Mouse (Mus musculus) thymus, adult 2 months (tissue): Measurements from ENCODE around the gene Atp2b4. TPM values are rescaled to one million over a fixed set of nuclear protein-coding genes. Genes with fewer than 3 reads are reported as not detected.

ENCODE experiments used
- DNase-seq: peaks from one replicate; pipeline ENCODE4 v3.0.0; 2021
- H3K27ac ChIP-seq: fragments of 200-500 bp; 2 replicates; pipeline ENCODE4 v1.5.1; 2012; ENCODE audit warnings: low read length, control low read depth; ENCODE audit not compliant: control insufficient read depth, insufficient read depth
- H3K27me3 ChIP-seq: fragments of 200-500 bp; 2 replicates; pipeline ENCODE4 v1.6.1; 2012; ENCODE audit warnings: mild to moderate bottlenecking, low read length, moderate library complexity, mixed read lengths; ENCODE audit not compliant: control insufficient read depth, insufficient read depth
- H3K36me3 ChIP-seq: fragments of 200-500 bp; 2 replicates; pipeline ENCODE4 v1.6.1; 2012; ENCODE audit warnings: mild to moderate bottlenecking, low read length, moderate library complexity; ENCODE audit not compliant: control insufficient read depth, insufficient read depth
- H3K4me1 ChIP-seq: fragments of 200-500 bp; replicated peaks from 2 replicates; pipeline ENCODE4 v1.6.1; 2012; ENCODE audit warnings: low read length; ENCODE audit not compliant: control insufficient read depth, insufficient read depth
- H3K4me3 ChIP-seq: fragments of 200-500 bp; 2 replicates; pipeline ENCODE4 v1.5.1; 2012; ENCODE audit warnings: mild to moderate bottlenecking, low read length, control low read depth, moderate library complexity; ENCODE audit not compliant: control insufficient read depth, insufficient read depth
- CTCF ChIP-seq: fragments of 200-500 bp; IDR thresholded peaks from 2 replicates; pipeline ENCODE4 v1.5.1; 2012; ENCODE audit warnings: mild to moderate bottlenecking, control low read depth, low read length, moderate library complexity, borderline replicate concordance; ENCODE audit not compliant: control insufficient read depth, poor library complexity, insufficient read depth; ENCODE audit errors: extremely low read depth
- POLR2A ChIP-seq: fragments of 200-500 bp; IDR thresholded peaks from 2 replicates; pipeline ENCODE4 v1.6.1; 2012; ENCODE audit warnings: mild to moderate bottlenecking, low read length, control low read depth, moderate library complexity; ENCODE audit not compliant: control insufficient read depth, poor library complexity, insufficient read depth; ENCODE audit errors: extremely low read depth
- WGBS: fragments of 180-500 bp; shearing (Covaris S2); methylation state at CpG from one replicate; pipeline ENCODE4 v1.1.7; 2018; 5-methylcytosine and 5-hydroxymethylcytosine counted together
- polyA plus RNA-seq: library from polyadenylated mRNA; depleted of rRNA; stranded (reverse); fragments of >200 nt; gene quantifications from 2 replicates; pipeline ENCODE4 v1.2.3, GENCODE M21; 2012; rRNA removed

Atp2b4 gene
- polyA plus RNA-seq, 1 experiment = 4.1 TPM

DNA sequence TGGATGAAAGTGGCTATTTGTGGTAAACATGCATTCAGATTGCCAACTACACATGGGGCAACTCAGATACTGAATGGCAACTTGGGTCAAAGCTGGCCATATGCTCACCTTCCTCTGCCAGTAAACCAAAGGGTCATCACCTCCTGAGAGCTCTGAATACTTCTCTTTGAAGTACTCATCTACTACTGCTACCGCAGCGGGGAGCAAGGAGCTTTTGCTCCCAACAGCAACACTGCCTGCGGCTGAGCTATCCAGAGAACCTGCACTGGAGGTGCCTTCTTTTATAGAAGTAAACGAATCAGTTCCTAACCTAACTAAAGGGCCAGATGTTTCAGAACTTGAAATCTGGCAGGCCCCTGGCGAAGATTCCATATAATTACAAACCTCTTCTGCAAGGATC, 144.0 kb downstream of the Atp2b4 start:
- H3K4me1 ChIP-seq = 0 out of 2 replicates have a peak, but pooled peaks cover 3% of the 10 kb centered on the region
- TF ChIP-seq POLR2A (no peak), CTCF (no peak)
- 94% methylated on average over 5 of the region's 5 CpGs for WGBS

DNA sequence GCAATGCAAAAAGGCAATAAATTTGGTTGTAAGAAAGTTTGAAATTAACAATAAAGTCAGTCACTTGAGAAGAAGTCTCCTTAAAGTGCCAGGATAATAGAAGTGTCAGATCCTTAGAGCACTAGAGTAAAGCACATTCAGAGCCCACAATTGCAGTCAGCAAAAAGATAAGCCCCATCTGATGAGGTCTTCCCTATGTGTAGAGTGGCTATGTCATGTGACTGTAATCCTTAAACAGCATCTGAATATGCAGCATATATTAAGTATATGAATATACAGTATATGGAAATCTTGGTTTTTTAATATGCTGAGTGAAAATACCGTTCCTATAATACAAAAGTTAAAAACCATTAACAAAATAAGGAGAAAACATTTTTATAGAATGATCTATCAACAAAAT, 147.8 kb downstream of the Atp2b4 start:
- Histone ChIP-seq H3K4me3 (no peak overlapping the region), H3K27ac (no peak overlapping the region), H3K27me3 (no peaks in the 10 kb centered on the region), H3K4me1 (no peaks in the 10 kb centered on the region), H3K36me3 (peaks cover 15% of the 10 kb centered on the region; the same call in 1 of the 2 replicates)
- no peak for DNase-seq
- WGBS = 100% methylated on average over 1 of the region's 1 CpGs
- TF ChIP-seq POLR2A = no peak
- no peak for TF ChIP-seq CTCF

More for the DNA sequence above, 144.0 kb downstream of the Atp2b4 start:
- Histone ChIP-seq H3K27ac (no peak overlapping the region), H3K36me3 (peaks cover 18% of the 10 kb centered on the region; the same call in 1 of the 2 replicates), H3K27me3 (no peaks in the 10 kb centered on the region), H3K4me3 (no peak overlapping the region)
- no peak for DNase-seq

DNA sequence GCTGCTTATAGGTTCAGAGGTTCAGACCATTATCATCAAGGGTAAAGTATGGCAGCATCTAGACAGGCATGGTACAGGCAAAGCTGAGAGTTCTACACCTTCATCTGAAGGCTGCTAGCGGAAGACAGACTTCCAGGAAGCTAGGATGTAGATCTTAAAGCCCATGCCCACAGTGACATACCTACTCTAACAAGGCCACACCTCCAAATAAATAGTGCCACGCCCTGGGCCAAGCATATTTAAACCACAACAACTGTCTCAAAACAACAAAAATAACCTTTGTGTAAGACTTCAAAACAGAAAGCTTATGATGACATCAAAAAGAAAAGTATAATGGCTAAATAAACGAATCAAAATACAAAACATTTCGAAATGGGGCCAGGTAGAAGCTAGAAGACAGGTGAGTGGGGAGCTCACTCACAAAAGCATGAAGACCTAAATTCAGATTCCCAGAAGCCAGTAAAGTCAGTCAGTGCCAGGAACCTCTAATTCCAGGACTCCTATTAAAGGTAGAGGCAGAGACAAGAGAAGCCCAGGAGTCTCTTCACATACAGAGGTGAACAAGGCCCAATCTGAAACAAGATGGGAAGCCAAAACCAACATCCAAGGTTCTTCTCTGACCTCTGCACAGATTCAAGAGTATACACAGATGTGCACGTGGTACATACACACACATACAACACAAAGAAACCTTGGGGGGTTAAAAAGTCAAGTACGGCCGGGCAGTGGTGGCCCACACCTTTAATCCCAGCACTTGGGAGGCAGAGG, 150.4 kb downstream of the Atp2b4 start:
- WGBS = 95% methylated on average over 7 of the region's 7 CpGs
- H3K27ac ChIP-seq = no peak overlapping the region
- no peaks in the 10 kb centered on the region for H3K4me1 ChIP-seq
- H3K27me3 ChIP-seq = no peaks in the 10 kb centered on the region
- no peak for DNase-seq
- peaks cover 26% of the 10 kb centered on the region for H3K36me3 ChIP-seq
- TF ChIP-seq POLR2A = no peak
- no peak for TF ChIP-seq CTCF
- no peak overlapping the region for H3K4me3 ChIP-seq

Other genes with a start within 250 kb of the Atp2b4 start
- 81.6 and 108 TPM in 2 replicates for gene Snrpe, start 190.8 kb downstream of the Atp2b4 start, polyA plus RNA-seq
- 4.1 and 5.3 TPM in 2 replicates for gene Zbed6, start 140.2 kb downstream of the Atp2b4 start, polyA plus RNA-seq
- 5.8 and 5.9 TPM in 2 replicates for gene Gm38394, start 139.7 kb downstream of the Atp2b4 start, polyA plus RNA-seq
- gene Lax1, start 110.9 kb downstream of the Atp2b4 start, polyA plus RNA-seq = 19.3 and 21.9 TPM in 2 replicates
- 0.91 and 1.0 TPM in 2 replicates for gene Optc, start 107.0 kb upstream of the Atp2b4 start, polyA plus RNA-seq
- 10.7 and 13.3 TPM in 2 replicates for gene Prelp, start 120.4 kb upstream of the Atp2b4 start, polyA plus RNA-seq
- gene Fmod, start 236.2 kb upstream of the Atp2b4 start, polyA plus RNA-seq = 3.5 and 4.4 TPM in 2 replicates